Mouse (Mus musculus): ENCODE measurements at regions not wholly inside any gene's neighbourhood (a gene's known extent, or its start where the extent isn't known, plus 50 kb on each side); places are given as distances from the start of the nearest gene placed in this dataset.

DNA sequence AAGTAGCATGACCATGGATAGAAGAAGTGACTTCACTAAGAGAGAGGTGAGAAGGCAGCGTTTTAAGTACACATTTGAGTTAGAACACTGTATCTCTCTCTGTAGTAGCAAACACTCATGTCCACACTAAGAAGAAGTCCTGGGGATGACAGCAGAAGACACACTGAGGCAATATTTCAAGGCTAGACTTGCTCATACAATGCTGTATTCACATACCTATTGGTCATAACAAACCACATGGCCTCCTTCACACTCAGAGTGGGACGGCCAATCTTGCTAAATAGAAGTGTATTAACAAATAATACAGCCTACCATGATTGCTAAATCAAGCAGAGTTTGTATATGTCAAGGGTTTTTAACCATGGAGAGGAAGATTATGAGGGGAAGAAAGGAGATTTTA, 252.5 kb upstream of the Kcnj16 start:
- no peak for DNase-seq (ENCODE audit: low spot score in 2 of 2)

DNA sequence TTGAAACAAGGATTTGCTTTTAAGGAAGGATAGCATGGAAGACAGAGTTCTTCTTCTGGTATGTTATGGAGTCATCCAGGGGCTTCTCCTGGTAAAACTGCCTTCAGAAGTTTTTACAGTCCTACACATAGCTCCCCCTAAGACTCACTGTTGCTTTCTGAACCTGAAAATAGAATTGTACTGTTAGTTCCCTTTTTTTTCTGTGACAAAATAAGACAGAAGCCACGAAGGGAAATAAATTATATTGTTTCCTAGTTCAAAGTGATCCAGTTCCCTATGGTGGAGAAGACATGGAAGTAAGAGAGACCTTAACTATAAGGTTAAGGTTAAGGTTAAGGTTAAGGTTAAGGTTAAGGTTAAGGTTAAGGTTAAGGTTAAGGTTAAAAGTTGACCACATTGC, 251.5 kb upstream of the Kcnj16 start:
- DNase-seq (ENCODE audit: low spot score in 2 of 2), result no peak

DNA sequence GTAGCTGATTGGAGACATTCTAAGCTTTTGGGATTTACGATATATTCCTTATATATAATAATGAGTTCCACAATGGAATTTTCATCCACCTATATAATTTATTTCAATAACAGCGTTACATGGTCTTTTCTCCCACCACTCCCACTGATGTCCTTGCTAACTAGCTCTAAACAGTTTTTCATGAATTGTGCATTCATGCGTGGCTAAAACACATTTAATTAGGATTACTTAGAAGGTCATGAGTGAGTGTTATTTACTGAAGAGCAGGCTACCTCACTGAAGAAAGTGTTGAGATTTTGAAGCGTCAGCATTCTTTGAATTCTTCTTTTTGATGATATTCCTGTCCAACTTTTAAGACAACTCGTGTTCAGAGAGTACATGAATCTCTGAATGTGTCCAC, 245.1 kb upstream of the Kcnj16 start:
- no peak for DNase-seq (ENCODE audit: low spot score in 2 of 2)

DNA sequence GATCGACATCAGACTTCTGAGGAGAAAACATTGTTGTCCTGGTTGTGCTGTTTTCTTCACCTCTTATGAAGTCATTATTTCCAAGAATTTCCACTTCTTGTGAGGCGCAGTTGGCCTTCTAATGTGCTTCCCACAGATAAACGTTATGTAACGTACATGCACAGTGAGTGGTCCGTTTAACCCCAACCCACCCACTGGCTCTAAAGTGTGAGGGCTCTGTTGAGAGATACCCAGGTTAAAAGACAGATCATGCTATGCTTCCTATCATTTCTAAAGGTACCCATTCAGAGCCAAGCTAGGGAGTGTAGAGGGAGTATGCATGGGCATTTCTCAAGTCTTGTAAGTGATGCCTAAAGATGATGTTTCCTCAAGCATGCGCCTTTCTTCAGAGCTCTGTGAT, 243.9 kb upstream of the Kcnj16 start:
- DNase-seq (ENCODE audit: low spot score in 2 of 2), result no peak

DNA sequence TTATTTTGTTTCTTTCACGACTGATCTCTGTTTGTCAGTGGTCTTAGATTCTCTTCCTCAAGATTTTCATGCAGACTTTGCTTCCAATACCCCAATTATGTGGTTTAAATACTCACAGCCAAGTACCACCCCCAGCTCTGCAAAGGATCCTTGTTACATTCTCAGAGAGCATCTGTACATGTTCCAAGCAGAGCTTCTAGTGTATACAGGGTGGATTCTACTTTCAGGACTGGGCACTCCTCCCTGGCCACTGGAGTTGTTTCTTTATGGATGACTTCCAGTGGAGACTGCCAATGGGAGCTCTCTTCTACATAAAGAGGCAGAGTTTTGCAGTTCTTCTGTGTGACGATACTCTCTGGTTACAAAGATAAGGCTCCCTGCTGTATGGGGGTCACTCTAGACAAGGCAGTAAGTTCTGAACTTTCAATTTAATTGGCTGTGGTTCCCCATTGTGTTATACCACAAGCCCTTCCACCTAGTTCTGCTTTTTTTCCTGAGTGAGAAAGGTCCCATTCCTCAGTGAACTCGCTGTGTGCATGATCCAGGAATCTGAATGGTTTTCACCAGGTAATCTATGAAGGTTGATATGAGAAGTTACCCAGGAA, 240.4 kb upstream of the Kcnj16 start:
- no peak for DNase-seq (ENCODE audit: low spot score in 2 of 2)

DNA sequence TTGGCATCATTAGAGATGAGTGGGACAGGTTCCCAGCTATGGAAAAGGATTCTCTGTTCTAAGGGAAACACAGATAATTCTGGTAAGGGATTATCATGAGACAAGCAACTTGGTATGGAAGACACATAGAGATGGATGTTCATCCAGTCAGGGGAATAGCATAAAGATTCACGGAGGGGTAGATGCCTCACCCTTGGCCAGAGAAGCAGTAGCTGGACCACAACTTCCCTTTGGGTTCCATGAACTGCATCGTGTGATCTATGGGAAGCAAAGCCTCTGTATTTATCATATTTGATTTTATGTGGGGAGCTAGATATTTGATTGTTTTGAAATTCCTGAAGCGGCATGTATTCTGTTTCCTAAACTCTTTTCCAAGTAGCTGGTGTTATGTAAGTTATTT, 236.3 kb upstream of the Kcnj16 start:
- no peak for DNase-seq (ENCODE audit: low spot score in 2 of 2)

DNA sequence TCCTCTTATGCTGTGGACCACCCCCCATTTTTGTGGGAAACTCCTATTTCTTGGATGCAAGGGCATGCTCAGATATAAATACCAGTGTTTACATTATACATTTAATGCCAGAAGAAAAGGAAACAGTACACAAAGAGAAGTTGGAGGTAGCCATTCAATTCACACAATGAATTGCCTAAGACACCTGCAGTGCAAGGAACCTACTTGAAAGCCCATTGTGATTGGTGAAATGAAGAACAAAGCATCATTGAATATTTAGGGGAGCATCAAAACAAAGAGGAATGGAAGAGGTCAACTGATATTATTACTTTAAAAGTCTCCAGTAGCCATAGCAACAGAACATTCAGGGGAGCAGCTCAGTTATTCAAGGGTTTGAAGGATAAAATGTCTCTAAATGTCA, 193.7 kb upstream of the Kcnj16 start:
- DNase-seq (ENCODE audit: low spot score in 2 of 2), result no peak

DNA sequence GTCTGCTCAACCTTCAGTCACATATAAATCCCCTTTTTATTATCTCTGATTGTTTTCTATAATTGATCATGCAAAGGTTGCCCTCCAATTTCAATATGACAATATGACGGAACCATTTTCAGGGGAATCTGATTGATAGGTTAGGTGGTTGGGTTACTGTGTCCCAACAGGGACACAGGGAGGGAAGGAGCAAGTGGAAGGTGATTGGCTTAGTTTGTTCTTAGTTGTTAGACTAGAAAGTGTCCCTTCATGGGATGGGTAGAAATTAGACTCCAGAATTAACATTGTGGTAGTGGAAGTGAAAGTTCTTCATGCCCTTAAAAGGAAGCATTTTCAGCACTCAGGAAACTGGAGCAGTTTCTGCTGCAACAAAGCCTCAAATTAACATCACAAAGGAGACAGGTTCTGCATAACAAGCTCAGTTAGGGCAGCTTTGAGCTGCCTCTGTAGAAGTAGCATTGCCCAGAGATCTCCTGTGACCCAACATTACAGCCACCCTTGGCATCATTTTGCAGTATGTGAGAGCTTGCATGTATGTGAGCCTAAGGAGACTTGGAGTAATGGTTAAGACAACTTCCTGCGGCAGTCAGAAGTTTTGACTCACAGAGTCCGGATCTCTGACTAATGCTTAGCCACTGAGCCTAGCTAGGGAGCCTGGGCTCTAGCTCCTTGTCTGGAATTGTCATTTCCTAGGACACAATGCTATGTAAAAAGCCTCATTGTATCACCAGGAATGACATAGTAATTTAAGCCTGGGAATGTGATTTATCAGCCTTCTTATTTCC, 186.1 kb upstream of the Kcnj16 start:
- DNase-seq (ENCODE audit: low spot score in 2 of 2), result no peak

DNA sequence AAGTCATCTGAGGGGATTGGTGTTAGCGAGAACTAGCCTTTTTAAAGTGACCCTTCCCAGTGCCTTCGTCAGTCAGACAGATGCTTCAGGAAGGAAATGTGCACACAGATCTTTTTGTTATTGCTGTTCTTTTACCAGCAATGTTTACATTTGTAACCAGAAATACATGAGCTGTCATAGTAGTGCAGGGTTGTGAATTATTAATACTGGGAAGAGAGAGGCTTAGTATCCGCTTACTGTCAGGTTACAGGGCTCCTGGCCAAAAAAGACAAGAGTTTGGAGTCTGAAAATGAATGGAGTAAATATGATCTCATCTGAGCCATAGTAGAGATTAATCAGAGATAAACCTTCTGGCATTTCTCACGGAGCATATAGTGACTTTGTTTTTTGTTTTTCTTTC, 178.3 kb upstream of the Kcnj16 start:
- DNase-seq (ENCODE audit: low spot score in 2 of 2), result no peak

DNA sequence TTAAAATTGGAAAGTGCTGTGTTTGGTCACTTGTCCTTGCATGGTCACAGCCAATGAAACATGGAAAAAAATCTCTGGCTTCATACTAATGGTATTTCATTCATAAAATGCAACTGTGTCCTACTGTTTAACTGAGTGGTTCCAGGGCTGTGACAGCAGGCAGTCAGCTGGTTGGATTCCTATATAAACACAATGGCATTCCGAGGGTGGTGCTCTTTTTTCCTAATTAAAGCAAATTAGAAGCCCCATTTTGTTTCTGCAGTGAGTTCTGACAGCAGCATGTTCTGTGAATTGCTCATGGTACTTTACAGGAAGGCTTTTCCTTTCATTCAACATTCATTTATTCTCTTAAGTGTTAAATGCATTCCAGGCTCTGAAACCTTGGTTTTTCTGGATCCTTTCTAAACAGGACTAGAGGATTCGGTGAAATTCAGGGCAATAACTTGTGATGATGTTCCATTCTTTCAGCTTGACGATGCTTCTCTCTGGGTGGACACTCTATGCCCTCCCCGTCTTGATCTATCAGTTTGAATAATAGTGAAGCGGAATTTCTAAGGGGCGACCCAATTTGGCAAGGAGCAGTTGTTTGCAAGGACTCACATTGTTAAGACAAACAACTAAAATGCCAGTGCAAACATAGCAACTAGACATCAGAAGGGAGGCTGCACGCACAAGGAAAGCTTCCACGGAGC, 167.8 kb upstream of the Kcnj16 start:
- DNase-seq (ENCODE audit: low spot score in 2 of 2), result no peak

DNA sequence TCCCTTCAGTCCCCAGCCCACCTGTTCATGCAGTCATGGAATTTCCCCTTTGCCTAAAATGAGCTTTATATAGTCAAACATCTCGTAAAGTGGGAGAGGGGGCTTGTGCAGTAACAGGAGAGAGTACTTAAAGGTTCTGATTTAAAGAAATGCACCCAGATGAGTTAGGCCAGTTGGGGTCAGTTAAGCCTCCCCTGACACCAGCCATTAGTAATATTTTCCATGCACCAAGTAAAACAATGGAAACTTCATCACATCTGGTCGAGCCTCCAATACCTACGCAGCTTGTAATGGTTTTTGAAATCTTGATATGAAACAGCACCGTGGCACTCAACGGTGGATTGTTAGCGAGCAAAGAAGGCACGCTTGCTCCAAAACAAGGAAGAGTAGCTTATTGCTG, 165.8 kb upstream of the Kcnj16 start:
- no peak for DNase-seq (ENCODE audit: low spot score in 2 of 2)

DNA sequence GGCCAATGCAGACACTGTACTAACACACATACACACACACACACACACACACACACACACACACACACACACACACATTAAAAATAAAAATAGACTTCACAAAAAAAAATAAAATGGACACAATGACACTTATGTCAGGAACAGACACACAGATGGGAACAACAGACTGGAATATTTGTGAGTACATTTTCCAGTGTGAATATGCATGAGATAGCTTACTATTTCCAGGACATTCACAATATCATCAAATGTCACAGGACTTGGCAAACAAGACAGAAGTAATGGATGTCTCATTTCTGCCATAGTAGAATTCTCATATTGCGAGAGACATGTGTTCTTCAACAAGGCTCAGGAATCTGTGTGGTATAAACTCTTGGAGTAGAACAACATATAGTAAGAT, 163.8 kb upstream of the Kcnj16 start:
- no peak for DNase-seq (ENCODE audit: low spot score in 2 of 2)

DNA sequence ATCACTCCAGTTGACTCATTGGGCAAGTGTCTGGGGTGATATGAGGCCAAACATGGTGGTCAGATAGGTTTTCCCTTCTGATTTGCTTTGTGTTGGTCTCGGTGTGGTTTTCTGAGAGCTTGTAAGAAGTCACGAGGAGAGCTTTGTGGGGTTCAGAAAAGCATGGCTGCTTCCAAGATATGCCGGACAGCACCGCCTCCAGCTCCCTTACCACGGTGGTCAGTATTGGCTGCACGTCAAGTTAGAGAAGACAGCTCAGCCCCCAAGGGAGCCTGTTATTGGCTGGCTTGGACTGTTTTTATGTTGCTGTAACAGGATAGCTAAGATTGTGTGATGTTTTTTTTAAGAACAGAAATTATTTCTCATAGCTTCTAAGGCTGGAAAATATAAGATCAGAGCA, 154.7 kb upstream of the Kcnj16 start:
- DNase-seq (ENCODE audit: low spot score in 2 of 2), result no peak

DNA sequence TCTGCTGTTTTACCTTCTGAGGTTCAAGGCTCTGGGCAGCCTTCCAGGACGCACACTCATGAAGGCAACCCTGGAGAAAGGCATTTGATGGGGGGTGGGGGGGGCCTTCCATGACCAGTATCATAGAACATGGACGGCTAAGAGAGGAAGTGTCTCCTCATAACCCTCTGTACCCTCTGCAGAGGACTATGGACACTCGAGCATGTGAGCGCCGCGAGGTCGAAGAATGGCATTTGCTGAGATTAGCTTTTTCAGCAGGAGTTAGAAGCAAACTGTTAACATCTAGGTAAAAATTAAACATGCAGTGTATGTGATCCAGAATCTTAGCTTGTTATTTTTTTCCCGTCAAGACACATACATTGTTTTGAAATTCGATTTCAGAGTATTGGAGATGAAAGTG, 153.1 kb upstream of the Kcnj16 start:
- no peak for DNase-seq (ENCODE audit: low spot score in 2 of 2)

DNA sequence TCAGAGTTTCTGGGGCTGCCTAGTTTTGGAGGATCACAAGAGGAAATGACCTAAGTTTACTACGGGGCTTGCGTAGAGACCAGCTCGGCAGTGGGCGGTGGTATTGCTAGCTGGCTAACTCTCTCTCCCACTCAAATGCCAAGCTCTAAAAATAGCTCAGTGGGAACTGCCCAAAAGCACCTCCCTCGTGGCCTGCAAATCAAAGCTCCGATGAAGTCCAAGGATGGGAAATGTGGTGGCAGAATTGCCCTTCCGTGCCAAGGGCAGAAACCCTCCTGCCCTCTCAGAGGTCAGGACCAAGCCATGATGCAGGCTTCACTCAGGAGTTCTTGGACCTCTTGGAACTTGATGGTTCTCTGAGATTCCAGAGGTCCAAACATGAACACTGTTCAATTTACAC, 152.6 kb upstream of the Kcnj16 start:
- no peak for DNase-seq (ENCODE audit: low spot score in 2 of 2)

DNA sequence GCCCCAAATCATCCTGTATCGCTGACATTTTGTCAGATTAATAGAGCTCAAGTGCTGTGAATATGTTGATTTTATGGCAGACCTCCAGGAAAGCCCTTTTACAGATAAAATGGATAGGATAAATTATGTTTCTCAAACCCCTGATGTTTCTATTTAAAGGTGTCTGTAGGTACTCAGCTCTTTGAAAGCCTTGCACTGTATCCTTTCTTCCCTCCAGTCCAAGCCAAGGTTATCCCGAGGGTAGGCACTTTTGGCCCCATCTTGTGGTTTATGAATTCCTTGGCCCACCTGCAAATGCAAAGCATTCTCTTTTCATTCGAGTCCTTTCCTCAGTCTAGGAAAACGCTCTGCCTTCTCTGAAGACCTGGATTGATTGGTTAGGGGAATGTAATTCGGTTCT, 139.2 kb upstream of the Kcnj16 start:
- DNase-seq (ENCODE audit: low spot score in 2 of 2), result no peak

DNA sequence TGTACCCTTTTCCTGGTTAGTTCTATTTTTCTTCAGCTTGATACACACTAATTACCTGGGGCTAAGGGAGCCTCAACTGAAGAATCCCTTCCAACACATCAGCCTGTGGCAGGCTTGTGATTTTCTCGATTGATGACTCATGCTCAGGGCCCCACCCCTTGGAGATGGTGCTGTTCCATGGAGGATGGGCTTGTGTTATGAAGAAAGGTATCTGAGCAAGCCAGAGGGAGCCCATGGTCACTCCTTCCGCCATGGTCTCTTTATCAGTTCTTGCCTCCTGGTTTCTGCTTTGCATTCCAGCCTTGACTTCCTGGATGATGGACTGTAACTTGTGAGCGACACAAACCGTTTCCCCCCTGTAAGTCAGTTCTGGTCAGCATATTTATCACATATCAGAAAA, 131.1 kb upstream of the Kcnj16 start:
- no peak for DNase-seq (ENCODE audit: low spot score in 2 of 2)

DNA sequence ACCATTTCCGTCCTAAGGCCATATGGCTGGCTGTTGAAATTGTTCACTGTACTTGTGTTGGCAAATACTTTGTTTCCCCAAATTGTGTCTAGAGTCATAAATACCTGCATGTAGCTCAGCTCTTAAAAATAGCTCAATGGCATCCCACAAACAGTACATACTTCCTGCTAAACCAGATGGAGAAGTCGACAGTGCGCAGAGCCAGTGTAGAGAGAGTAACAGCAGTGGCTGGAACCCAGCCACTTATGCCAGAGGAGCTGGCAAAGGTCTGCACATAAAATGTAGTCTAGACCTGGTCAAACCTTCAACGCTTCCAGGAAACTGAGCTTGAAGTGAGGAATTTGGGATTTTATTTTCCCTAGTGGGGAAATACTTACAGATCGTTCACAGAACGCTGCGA, 128.5 kb upstream of the Kcnj16 start:
- DNase-seq (ENCODE audit: low spot score in 2 of 2), result no peak

DNA sequence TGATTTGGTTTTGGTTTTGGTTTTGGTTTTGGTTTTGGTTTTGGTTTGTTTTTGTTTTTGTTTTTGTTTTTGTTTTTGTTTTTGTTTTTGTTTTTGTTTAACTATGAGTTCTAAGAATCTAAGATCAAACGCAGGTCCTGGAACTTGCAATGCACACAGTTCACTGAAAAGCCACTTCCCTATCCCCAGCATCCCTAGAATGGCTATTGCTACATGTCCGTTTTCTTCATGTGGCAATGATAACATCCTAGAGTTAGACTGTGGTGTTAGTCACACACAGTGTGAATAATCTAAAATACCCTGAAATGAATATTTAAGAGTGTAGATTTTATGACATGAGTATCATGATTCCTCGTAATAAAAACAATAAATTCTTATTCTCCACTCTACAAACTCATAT, 99.5 kb upstream of the Kcnj16 start:
- DNase-seq (ENCODE audit: low spot score in 2 of 2), result no peak

DNA sequence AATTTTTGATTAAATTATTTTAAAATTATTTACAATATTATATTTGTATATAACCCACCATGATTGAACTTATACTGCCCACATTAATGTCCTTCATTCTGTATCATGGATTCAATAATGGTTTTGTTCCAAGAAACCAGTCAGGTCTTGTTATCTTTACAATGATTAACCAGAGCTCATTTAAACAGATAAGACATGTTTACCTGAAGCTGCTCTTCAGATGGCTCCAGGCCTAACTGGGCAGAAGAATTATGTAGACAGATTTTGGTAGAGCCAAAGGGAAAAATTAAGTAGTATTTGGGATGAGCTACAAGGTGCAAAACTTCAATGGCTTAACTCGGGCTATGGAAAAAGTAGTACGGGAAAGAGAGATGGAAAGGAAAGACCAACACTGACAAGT, 97.7 kb upstream of the Kcnj16 start:
- no peak for DNase-seq (ENCODE audit: low spot score in 2 of 2)

DNA sequence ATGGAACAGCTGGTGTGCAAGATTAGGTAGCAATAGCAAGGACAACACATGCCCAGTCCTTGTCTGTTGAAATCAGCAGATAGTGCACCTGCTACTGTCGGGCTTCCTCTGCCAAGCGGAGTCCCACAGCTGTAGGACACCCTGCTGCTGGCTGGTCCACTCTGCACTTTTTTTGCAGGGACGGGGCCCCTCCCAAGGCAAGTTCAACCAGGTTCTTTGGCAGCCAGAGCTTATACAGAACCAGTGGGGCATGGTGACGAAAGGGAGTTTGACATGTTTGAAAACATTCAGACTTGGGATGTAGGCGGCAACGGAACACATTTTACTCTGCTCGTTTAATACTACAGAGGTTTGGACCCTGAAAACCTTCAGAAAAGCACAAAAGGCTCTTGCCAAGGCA, 93.2 kb upstream of the Kcnj16 start:
- DNase-seq (ENCODE audit: low spot score in 2 of 2), result no peak

DNA sequence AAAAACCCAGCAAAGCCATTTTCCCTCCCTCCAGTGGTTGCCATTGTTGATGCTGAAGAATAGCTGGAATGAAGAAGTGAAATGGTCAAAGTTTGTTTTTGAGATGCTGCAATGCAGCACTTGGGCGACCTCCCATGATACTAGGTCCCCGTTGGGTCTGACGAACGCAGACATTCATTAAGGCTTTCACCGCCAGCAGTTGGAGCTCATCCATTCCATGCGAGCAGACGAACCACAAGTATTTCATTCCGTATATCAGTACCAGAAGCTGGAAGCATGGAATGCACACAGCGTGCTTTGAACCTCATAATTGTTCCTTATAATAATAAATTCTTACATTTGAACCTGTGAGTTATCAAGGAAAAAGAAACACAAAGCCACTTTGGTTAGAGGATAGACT, 86.9 kb upstream of the Kcnj16 start:
- no peak for DNase-seq (ENCODE audit: low spot score in 2 of 2)

Data from adrenal gland, adult 18-20 months (tissue).